Mouse (Mus musculus) cerebellum, postnatal 36 days (tissue): ENCODE data around the gene Cdkn2b.

ENCODE experiments used
- DNase-seq, 2 experiments: peaks; one replicate each; pipeline ENCODE4 v3.0.0; 2021 to 2022; ENCODE audit warnings: mixed read lengths in 2 of 2

Cdkn2b gene

DNA sequence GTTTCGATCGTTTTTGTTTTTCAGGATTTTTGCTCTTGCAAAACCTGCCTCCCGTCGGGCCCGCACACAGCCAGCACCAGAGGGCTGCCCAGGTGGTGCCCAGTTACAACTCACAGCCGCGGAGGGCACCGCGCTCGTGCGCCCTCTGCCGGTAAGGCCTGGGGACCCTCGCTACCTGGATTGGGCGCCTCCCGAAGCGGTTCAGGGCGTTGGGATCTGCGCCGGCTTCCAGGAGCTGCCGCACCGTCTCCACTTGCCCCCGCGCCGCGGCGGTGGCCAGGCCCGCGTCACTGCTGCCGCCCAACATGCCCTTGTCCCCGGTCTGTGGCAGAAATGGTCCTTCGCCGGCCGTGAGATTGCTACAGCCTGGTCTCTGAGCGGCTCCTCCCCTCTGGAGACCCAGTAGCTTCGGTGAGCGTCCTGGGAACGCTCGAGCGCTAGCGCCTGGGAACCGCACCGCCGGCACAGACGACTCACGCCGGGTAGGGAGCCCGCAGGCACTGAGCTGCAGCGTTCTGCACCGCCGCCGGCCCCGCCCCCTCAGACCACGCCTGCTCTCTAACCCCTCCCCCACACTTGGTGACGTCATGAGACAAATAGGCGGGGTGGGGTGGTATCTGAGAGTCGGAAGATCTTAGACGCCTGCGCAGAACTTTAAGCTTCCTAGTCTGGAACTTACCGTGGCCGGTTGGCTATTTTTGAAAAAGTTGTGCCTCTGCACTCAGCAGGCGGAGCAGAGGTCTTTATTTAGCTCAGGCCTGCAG, at the start of gene Cdkn2b:
TSS of gene Cdkn2b (minus strand) at position 549 of the 764 bp plus-strand sequence.
- DNase-seq = peak; percentile 59 to 70

DNA sequence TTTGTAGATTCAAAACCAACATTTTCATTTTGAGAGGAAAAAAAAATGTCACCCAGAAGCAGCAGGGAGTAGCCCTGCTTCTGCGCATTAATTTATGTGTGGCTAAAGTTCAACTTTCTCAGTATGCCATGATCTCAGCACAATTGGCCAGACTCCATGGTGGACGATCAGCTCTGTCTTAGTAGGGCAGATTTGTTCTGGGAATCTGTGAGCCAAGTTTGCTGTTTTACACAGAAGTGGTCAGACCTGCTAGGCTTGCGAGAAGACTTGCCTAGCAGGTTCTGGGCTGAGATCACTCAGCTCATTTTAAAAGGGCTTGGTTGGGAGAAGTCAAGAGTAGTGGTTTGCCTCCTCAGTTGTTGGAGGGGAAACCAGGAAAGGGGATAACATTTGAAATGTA, 49.5 kb upstream of the Cdkn2b start:
- peak in 1 of 2 experiments; percentile 5 for DNase-seq

DNA sequence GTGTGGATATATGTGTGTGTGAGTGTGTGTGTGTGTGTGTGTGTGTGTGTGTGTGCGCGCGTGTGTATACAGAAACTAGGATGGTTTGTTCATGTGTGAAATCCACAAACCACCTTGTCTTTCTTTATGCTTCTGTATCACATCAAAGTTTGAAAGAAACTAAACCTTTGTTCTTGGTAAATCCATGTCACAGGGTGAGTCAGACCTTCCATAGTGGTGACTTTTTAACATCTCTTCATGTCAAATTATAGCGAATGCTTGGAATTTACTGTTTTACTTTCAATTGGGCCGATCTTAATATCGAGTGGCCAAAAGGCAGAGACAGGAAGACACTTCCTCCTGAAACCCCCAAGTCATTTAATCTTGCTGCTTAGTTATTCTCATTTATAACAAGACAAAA, 48.7 kb upstream of the Cdkn2b start:
- no peak for DNase-seq

DNA sequence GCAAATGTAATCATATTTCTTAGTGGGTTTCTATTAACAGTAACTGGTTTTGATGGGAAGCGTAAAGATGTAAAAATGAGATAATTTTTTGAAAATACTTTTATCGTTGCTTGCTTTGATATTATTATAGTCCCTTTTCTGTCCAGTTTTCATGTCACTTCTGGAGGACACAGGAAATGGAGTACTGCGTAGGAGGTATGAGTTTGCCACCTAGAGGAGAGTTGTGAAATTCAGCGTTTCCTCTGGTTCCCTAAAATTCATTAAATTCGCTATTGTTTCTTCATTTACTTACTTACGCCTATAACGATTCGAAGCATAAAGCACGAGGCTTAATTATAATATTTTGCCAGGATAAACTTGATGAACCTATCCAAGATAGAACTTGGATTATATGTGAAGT, 43.1 kb upstream of the Cdkn2b start:
- DNase-seq = no peak

DNA sequence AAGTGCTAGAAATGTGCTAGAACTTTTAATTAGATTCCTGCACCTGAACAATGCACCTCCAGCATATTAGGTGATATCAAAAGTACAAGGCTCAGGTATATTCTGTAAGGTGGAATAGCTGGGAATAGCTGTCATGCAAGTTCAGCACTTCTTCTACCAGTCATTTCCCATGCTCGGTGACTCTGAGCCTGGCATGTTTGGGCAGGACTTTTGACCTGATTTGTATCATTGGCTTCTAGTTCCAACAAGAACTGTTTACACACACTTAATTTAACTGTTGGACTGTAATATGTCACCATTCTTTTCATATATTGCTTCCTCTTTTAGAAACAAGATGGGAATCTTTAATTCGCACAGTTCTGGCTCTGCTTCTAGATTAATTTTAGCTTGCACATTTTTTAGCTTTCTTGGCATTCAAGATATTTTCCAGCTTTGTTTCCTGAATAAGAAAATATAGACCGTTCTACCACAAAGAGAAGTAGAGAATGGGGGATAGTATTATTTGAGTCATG, 42.3 kb upstream of the Cdkn2b start:
- no peak for DNase-seq

DNA sequence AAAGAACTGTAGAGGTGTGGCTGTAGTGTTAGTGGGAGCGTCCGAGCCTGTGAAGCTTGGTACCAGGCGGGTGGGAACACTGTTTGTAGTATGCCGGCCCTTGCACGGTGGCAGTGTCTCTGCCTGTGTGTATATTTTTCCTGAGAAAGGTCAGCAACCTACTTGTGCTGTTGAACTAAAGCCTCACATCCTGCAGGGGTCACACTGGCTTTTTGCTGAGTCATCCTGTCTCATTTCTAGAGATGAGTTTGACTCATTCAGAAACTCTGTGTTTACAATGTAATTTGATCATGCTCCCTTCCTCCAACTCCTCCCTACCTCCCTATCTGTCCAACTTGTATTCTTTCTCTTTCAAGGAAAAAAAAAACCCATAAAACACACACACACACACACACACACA, 40.6 kb upstream of the Cdkn2b start:
- no peak for DNase-seq

DNA sequence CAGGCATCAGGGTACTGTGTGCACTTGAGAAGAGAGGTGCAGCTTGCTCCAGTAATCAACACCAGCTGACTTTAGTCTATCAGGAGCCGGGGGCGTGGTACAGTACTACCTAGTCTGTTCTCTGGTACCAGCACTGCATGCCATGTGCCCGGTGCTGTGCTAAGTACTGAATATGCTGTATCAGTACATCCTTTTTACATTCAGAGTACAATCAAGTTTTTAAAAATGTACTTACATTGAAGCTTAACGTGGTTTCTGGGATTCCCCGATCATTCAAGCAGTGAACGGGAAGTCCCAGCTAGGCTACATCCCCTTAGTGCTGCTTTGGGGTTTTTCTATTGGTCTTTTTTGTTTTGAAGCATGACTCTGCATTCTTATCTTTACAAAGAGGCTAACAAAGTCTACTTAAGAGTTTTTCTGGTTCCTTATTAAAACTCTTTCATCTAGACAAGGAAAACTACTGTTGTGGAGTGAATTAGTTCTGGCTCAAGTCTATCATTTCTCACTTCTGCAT, 40.2 kb upstream of the Cdkn2b start:
- DNase-seq = no peak

DNA sequence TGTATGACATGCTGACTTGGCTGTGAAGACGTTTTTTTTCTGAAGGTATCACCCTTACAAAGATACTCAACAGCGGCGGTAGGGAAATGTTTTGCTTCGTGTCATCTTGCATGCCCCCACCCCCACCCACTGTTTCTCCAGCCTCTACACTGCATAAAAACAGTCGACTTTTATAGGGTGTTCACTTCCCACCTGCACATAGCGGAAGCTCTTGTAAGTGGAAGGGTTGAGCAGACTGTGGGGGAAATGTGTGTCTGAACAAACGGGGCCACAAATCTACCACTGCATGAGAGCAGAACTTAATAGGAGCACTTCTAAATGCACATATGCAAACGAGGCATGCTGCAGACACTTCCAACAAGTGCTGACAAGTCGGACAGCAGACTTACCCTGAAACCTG, 39.6 kb upstream of the Cdkn2b start:
- DNase-seq = no peak

DNA sequence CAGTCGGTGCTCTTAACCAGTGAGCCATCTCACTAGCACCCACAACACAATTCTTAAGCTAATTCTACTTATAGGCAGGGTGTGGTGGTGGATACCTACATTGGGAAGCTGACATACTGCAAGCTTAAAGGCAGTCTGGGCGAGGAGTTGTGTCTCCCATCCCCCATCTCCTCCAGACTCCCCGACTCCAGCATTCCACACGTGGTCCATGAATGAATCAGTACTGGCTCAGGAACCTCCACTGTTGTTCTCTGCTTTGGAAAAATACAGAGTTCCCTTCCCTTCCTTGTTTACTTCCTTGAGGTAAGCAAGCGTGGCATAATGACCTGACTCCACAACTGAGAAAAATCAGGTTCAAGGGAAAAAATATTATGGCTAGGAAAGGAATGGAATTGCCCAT, 38.0 kb upstream of the Cdkn2b start:
- DNase-seq = no peak

DNA sequence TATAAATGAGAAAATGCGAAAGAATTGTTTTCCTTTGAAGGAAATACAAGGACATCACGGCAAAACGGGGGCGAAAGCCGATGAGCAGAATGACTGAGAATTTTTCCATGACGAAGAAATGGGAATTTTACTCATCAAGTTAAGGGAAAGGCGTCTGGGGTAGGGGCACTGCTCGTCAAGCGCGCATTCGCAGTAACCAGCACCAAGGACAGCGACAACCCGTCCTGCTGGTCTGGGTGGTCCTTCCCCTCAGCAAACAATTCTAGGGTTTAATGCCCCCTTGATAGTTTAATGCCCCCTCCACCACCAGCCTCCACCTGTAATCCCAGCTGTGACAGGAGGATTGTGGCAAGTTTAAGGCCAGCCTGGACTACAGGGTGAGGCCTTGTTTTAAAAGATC, 2.6 kb upstream of the Cdkn2b start:
- DNase-seq = no peak

DNA sequence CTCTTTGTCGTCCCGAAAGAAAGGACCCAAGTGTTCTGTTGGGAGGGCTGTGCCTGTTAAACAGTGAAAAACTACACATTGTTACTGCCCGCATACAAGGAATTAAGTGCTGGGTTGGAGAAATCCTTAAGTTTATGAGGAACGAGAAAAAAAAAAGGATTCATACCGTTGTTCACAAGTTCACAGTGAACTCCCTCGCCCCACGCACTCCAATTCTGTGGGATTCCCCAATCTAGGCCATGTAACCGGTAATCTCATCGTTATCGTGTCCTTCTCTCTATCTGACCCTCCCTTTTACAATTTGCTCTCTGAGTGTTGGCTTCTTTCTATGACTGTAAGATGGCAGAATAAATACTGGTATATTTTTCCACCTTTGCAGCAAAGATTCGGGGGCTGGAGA, 843 bp downstream of the Cdkn2b start:
- DNase-seq = no peak

DNA sequence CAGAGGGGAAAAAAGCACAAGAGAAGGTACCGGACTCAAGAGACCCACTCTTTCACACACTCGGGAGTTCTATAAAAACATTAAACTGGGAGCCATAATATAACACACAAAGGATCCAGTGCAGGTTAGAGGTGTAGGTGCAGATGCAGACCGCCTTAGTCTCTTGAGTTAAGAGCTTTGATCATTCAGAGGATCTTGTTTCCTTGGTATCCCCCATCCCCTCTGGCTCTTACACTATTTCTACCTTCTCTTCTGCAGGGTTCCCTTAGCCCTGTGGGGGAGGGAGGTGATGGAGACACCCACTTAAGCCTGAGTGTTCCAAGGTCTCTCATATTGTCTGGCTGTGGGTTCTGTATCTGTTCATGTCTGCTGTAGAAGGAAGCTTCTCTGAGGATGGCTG, 2.8 kb downstream of the Cdkn2b start:
- no peak for DNase-seq

DNA sequence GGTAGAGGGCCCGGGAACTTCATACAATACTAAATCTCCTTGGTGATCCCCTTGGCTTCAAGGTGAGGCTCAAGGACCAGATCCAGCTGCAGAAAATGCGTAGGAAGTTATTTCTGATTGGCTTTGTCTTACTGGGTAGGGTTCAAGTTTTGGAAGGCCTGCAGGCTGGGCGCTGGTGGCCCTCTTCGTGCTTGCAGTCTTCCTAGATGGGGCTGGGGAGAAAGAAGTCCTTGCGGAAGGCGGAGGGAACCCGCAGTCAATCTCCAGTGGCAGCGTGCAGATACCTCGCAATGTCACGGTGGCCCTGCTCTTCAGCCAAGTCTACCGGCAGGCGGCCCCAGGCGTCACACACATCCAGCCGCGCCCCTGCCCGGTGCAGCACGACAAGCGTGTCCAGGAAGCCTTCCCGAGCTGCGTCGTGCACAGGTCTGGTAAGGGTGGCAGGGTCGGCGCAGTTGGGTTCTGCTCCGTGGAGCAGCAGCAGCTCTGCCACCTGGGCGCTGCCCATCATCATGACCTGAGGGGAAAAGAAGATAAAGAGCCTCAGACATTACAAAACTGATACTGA, 4.0 kb downstream of the Cdkn2b start:
- DNase-seq = no peak

DNA sequence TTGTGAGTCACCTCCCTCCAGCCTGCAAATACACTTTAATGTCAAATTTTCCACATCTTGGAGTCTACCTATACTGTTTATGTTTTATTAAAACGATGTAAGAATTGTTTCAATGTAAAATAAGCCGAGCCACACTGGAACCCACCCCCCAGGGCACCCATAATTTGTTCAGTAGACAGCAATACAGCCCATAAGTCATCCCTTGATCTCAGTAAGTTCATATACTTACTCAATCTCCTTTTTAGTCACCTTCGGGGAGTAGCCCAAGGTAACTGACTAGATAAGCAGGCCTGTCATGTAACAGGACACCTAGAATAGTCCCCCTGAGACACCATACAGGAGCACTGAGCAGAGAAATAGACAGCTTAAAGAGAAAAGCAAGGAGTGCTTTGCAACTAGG, 5.1 kb downstream of the Cdkn2b start:
- DNase-seq = no peak

DNA sequence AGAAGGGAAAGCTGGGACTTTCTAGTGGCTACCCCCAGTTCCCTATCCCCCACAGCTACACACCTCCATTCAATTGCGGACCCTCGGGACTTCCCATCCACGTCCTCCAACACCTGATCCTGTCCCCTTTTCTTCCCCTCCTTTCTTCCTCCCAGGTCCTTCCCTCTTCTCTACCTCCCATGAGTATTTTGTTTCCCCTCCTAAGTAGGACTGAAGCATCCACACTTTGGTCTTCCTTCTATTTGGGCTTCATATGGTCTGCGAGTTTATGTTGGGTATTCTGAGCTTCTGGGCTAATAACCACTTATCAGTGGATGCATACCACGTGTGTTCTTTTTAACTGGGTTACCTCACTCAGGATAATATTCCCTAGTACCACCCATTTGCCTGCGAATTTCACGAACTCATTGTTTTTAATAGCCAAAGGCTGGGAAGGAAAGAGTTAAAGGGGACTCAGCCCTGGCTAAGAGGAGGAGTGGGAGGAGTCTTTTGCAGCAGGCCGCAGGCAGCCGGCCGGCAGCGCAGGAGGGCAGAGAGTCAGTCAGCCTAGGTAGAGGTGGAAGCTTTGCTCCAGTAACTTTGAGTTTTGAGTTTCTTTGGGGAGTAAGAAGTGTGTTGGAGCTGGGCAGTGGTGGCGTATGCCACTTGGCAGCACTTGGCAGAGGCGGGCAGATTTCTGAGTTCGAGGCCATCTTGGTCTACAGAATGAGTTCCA, 7.4 kb downstream of the Cdkn2b start:
- no peak for DNase-seq

DNA sequence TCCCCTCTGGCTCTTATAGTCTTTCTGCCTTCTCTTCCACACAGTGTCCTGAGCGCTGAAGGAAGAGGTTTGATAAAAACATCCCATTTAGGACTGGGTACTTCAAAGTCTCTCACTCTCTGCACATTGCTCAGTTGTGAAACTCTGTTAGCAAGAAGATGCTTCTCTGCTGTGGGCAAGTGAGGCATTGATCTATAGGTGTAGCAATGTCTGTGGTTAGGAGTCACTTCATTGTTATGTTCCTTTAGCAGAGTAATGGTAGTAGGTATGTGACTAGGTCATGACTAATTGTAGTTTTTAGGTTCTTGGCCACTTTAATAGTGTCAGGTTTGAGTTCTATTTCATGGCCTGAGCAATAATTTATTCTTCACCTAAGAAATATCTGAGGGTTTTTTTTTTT, 8.7 kb downstream of the Cdkn2b start:
- no peak for DNase-seq

DNA sequence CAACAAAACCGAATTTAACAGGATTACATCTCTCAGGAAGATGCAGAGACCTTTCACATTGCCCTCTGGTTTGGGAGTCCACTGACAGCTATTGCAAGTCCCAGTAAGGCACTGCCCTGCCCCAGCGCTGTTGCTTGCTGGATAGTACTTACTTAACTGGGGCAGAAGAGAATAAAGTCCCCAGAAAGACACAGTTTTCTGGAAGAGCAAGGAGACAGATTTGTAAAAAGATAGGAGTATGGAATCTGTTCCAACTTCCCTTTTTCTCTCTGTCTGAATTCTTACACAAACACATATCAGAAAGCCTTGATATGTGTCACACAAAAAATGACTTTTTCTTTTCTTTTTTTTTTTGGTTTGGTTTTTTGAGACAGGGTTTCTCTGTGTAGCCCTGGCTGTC, 11.1 kb downstream of the Cdkn2b start:
- no peak for DNase-seq

DNA sequence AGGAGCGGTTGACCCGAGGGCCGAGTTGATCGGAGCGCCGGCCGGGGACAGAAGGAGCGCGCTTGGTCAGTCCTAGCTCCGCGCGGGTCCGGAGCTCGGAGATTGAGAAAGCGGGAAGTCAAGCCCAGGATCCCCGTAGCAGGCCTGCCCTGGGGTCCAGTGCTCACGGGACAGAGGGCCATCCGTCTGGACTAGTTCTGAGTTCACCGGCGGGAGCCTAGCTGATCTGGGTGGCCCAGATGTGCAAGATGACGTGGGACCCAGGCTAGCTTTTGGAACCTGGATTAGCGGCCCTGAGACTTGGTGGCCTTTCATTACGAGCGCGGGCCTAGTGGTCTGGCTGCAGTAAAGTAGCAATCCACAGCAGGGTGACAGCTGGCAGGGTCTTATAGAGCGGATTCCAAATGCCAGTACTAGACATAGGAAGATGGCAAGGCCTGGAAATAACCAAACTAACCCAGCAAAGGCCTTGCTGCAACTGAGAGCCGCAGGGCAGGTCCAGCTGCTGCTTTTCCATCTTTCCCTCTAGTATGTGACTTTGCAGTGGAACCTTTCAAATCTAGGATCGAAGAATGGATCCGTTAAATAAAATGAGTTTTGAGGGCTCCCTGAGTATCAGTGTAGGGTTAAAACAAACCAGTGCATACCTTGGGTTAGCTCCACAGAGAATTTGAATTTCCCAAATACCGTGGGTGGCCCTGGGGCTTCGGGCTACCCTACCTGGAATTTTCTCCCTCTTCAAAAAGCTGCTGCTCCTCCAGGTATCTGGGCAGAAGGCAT, 15.2 kb downstream of the Cdkn2b start:
- DNase-seq = no peak

DNA sequence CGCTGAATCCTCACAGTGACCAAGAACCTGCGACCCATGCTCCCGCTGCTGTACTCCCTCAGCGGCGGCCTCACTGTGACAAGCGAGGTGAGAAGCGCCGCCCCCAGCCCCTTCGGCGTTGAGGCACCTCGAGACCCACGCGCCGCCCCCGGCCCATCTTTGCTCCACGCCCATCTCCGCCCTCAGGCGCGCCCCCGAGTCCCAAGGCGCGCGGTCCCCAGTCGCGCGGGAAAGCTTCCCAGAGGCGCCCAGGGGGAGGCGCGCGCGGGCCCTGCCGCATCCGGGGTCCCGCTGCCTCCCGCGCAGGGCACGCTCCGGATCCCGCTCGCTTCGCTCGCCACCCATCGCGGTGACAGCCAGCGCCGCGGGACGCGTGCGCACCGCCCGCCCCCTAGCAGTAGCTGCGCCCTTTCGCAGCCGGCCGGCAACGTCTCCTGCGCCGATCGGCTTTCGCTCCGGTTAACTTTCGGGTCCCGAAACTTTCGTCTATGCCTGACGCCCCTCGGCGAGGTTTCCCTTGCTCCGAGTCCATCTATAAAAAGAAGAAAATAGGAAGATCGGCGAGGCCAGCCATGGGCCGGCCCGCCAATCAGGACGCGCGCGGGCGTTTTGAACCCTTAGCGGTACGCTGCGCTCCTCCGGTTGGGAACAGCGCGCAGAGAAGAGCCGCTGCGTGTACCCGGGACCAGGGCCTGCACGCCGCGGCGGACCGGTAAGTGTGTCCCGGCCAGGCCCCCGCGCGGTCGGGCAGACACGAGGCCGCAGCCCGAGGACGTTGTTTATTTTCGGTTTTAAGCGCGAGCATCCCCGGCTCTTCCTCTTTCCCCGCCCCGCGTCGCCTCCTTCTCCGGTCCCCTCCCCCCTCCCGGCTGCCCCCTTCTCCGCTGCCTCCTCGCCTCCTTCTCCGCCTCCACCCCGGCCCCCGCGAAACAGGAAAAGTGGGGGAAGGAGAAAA, 16.1 kb downstream of the Cdkn2b start, which contains the start of gene Cdkn2a:
TSS of gene Cdkn2a (minus strand) at position 168 of the 955 bp plus-strand sequence.
- DNase-seq = peak; percentile 31 to 38

DNA sequence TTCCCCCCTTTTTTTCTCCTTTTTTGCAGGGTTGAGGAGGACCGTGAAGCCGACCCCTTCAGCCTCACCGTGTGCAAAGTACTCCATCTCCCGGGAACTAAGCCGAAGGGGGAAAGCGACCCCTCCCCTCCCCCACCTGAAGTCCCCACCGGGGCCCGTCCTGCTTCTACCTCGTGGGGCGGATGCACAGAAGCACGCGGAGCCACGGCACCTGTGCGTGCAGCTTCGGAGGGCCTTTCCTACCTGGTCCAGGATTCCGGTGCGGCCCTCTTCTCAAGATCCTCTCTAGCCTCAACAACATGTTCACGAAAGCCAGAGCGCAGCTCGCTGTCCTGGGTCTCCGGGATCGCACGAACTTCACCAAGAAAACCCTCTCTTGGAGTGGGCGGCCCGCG, 16.8 kb downstream of the Cdkn2b start:
- no peak for DNase-seq

DNA sequence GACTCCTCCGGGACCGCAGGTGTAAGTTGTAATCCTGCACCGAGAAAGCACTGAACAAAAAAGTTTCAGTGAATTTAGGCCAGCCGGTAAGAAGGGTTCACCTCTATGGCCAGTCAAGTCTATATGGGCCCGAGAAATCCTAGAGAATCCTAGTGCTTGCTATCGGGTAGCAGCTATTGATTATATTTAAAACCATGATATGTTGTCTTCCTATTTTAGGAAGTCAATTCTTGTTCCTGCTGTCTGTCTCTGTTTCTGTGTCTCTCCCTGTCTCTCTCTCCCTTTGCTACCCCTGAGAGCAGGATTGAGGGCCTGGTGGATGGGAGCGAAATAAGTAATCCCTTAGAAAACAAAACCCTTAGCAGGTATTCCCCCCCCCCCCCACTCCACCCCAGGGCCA, 17.3 kb downstream of the Cdkn2b start:
- DNase-seq = no peak

DNA sequence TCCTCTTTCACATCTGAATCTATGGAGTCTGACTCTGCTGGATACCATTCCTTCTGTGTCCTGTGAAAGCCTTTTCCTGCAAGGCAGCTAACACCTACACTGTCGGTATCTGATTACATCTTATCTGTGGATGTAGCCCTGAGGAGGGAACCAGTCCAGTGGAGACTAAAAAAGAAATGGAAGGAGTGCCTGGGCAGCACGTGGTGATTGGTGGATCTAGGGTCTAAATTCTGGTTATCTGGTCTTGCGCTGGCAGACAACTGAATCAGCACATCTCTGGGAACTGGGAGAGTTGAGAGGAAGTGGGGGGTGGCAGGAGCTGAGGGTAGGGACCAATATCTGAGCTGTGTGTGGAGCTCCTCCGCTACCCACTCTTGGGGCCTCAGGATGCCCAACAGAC, 21.8 kb downstream of the Cdkn2b start:
- DNase-seq = no peak
